Mouse (Mus musculus) kidney, postnatal 25 days (tissue): Measurements from ENCODE around the gene Dlx6.

Experiments used
- DNase-seq, 2 experiments: peaks; one replicate each; pipeline ENCODE4 v3.0.0; 2021; ENCODE audit warnings: mixed read lengths in 2 of 2

Gene Dlx6

GRCm38 (mm10) chr6:6877981-6878840 lies 15.1 kb downstream of the Dlx6 start:
- peak in 1 of 2 experiments; percentile 37 for DNase-seq

GRCm38 (mm10) chr6:6878841-6879291 lies 15.7 kb downstream of the Dlx6 start:
- DNase-seq = no peak

DNA sequence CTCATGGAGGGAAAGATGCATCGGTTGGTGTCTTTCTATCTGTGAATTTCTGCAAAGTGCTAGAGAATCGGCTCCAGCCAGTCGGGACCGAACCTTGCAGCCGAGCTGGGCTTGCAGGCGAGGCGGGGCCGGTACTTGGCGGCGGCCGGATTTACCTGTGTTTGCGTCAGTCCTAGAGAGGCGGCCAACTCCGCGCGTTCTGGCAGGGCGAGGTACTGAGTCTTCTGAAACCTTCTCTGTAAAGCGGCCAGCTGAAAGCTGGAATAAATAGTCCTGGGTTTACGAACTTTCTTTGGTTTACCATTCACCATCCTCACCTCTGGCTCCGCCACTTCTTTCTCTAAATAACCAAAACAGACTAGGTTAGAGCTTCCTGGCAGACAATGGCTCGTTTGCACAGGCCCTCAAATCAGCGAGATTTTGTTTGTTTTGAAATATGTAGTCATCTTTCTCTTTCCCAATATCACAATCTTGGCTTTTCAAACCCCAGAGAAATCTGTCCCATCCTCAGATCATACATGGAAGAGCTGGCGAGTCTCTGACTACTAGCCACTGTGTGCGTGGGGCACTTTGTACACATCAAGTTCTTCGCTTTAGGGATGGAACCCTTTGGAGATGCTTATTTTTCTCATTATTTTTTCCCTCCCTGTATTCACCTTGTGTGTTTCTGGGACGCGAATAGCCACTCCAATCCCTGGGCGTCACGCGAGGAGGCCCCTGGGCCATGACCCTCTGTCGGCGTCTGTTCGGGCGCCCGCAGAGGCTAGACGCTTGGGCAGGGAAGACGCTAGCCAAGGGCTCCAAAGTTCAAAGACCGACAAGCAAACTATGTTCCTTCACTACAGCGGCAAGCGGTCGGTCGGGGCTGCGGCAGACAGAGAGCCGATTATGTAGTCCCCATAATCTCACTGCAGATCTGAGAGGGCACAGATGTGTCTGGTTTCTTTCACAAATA lies 16.5 kb downstream of the Dlx6 start:
- DNase-seq = peak; percentile 32 to 59

DNA sequence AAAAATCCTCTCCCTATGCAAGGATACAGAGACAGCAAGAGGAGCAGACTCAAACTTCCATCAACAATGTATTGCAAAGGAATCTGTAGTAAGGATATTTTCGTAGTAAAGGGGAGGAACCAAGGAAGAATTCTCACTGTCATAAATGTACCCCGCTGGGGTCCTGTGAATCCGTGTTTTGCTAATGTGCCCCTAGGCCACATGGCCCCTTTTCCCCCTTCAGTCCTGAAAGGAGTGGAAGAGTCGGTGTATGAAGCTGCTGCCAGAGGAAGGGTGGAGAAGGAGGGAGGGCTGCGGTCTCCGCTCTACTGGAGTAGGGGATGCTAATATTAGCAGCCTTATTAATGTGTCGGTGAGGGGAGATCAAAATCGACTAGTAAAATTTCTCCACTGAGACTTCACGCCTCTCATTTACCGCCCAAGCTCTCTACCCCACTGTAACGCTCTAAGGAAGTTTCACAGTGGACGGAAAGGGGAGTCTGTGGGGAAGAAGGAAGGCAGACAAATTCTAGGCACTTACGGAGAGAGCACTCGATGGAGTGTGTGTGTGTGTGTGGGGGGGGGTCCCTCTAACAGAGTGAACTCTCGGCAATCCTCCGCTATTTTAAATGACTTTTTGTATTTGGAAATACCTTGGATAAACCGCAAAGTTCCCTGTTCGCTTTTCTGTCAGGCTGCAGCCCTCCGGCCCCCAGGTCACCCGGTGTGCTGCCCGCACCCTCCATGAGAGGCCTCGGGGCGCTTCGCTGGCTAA lies 17.4 kb downstream of the Dlx6 start:
- DNase-seq = no peak

DNA sequence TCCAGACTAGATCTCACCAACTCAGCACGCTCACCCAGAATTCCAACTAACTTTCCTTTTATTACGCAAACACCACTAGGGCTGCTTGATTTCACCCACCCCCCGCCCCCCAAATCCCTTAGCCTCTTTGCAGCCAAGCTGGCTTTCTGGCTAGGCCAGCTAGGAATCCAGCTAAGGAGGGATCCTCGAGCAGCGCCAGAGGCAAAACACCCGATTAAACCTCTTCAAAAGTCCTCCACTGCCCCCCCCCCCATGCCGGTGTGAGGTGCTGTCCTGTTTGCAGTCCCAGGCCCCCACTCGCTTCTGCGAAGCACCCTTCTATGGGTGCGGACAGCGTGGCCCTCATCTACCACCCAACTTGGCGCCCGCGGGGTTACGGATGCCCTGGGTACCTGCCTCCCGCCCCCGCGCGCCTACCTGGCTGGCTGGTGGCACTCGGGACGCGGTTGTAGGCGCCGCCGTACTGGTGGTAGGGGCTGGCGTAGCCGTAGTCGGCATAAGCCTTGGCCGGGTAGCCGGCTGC lies 18.0 kb downstream of the Dlx6 start:
- DNase-seq = peak in 1 of 2 experiments; percentile 39

DNA sequence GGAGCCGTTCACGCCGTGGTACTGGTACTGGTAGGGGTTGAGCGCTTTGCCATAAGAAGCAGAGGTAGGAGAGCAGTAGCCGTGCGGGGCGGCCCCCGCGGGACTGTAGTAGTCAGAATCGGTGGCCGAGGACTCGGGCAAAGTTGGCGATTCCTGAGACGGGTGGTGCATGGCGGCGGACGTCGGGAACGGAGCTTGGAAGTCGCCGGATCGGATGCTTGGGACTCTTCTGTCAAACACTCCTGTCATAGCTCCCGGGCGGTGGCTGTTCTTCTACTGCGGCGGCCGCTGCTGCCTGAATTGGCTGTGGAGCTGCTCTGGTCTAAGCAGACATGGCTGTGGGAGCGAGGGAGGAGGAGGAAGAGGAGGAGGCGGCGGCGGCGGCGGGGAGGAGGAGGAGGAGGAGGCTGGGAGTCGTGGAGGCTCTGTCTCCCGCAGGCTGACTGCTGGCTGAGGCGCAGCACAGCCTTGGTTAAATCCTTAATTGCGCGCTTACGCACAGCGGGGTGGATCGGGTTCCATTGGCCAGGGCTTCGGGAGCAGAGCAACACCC lies 18.6 kb downstream of the Dlx6 start, which contains the start of gene Dlx5:
Gene Dlx5, minus strand, starts transcription at position 448 of the 553 bp plus-strand sequence.
- DNase-seq = peak; percentile 25 to 48

GRCm38 (mm10) chr6:6882266-6882797 lies 19.2 kb downstream of the Dlx6 start:
- no peak for DNase-seq

GRCm38 (mm10) chr6:6884897-6885296 lies 21.8 kb downstream of the Dlx6 start:
- peak; percentile 43 to 59 for DNase-seq

- DNase-seq = no peak
These were observed 23.1 kb downstream of the Dlx6 start for GRCm38 (mm10) chr6:6886225-6886624.

GRCm38 (mm10) chr6:6890047-6890446 lies 26.9 kb downstream of the Dlx6 start:
- no peak for DNase-seq

- DNase-seq = peak; percentile 66 to 67
These were observed 46.5 kb downstream of the Dlx6 start for GRCm38 (mm10) chr6:6909586-6909985.

GRCm38 (mm10) chr6:6914304-6914703 lies 51.2 kb downstream of the Dlx6 start:
- DNase-seq = no peak

DNA sequence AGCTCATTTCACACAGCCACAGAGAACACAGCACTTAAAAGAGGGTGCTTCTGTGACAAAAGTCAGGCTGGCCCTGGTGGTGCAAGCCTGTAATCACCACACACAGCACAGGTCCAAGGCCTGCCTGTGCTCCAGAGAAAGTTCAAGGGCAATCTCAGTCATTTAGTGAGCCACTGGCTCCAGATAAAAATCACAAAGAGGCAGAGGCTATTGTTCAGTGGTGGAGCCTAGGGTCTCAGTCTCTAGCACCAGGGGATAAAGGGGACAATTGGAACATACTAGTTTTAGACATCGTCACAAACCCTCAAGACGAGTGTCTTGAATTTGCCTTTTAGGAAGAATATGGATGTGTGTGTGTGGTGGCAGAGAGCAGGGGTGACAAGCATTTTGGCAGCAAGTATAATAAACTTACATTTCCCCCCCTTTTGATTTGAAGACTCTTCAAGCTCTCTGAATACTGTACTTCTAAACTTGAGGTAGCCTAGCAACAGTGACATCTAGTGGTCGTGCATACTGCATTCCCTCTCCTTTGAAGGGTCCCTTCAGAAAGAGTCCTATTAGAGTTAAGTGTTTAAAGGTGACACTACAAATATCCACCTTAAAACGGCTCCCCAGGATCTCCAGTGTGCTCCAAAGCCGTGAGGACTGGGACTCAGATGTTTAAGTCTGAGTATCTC lies 51.9 kb downstream of the Dlx6 start:
- peak in 1 of 2 experiments; percentile 62 for DNase-seq

DNA sequence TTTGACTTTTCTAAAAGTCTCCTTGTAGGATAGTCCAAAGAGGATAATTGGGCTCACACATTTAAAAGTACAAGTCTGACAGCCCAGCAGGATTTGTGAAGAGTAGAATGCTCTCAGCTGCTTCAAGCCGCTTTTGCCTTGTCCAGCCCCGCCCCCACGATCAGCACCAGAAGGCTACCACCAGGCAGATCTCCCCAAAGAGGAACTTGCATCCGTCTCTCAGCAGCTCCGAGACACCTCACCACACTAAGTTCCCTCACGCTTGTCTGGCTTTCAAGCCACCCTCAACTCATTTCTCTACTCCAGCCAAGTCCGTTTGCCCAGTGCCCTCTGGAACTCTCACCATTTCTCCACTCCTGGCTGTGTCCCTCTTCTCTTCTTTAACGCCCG lies 52.4 kb downstream of the Dlx6 start:
- DNase-seq = no peak

DNA sequence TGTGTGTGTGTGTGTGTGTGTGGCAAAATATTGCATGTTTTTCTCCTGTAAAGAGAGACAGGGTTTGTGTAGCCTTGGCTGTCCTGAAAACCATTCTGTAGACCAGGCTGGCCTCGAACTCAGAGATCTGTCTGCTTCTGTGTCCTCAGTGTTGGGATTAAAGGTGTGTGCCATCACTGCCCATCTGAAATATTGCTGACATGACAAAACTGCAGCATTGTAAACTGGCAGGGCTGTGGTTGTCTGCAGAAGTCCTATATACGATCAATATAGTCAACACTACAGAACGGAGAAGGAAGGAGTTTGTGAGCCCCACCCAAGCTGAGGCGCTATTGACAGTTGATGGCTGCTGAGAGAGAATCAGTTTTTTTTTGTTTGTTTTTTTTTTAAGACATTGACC lies 54.2 kb downstream of the Dlx6 start:
- DNase-seq = no peak
